Mouse (Mus musculus) thymus, adult 2 months (tissue): ENCODE data around the gene Gpr37l1. TPM values are rescaled to one million over a fixed set of nuclear protein-coding genes. Genes with fewer than 3 reads are reported as not detected.

Experiments used
- DNase-seq: peaks from one replicate; pipeline ENCODE4 v3.0.0; 2021
- H3K27ac ChIP-seq: fragments of 200-500 bp; 2 replicates; pipeline ENCODE4 v1.5.1; 2012; ENCODE audit warnings: low read length, control low read depth; ENCODE audit not compliant: control insufficient read depth, insufficient read depth
- H3K27me3 ChIP-seq: fragments of 200-500 bp; 2 replicates; pipeline ENCODE4 v1.6.1; 2012; ENCODE audit warnings: mild to moderate bottlenecking, low read length, moderate library complexity, mixed read lengths; ENCODE audit not compliant: control insufficient read depth, insufficient read depth
- H3K36me3 ChIP-seq: fragments of 200-500 bp; 2 replicates; pipeline ENCODE4 v1.6.1; 2012; ENCODE audit warnings: mild to moderate bottlenecking, low read length, moderate library complexity; ENCODE audit not compliant: control insufficient read depth, insufficient read depth
- H3K4me1 ChIP-seq: fragments of 200-500 bp; replicated peaks from 2 replicates; pipeline ENCODE4 v1.6.1; 2012; ENCODE audit warnings: low read length; ENCODE audit not compliant: control insufficient read depth, insufficient read depth
- H3K4me3 ChIP-seq: fragments of 200-500 bp; 2 replicates; pipeline ENCODE4 v1.5.1; 2012; ENCODE audit warnings: mild to moderate bottlenecking, low read length, control low read depth, moderate library complexity; ENCODE audit not compliant: control insufficient read depth, insufficient read depth
- CTCF ChIP-seq: fragments of 200-500 bp; IDR thresholded peaks from 2 replicates; pipeline ENCODE4 v1.5.1; 2012; ENCODE audit warnings: mild to moderate bottlenecking, control low read depth, low read length, moderate library complexity, borderline replicate concordance; ENCODE audit not compliant: control insufficient read depth, poor library complexity, insufficient read depth; ENCODE audit errors: extremely low read depth
- POLR2A ChIP-seq: fragments of 200-500 bp; IDR thresholded peaks from 2 replicates; pipeline ENCODE4 v1.6.1; 2012; ENCODE audit warnings: mild to moderate bottlenecking, low read length, control low read depth, moderate library complexity; ENCODE audit not compliant: control insufficient read depth, poor library complexity, insufficient read depth; ENCODE audit errors: extremely low read depth
- WGBS: fragments of 180-500 bp; shearing (Covaris S2); methylation state at CpG from one replicate; pipeline ENCODE4 v1.1.7; 2018; 5-methylcytosine and 5-hydroxymethylcytosine counted together
- polyA plus RNA-seq: library from polyadenylated mRNA; depleted of rRNA; stranded (reverse); fragments of >200 nt; gene quantifications from 2 replicates; pipeline ENCODE4 v1.2.3, GENCODE M21; 2012

Gene Gpr37l1
- polyA plus RNA-seq, 1 experiment = 0.50 TPM

DNA sequence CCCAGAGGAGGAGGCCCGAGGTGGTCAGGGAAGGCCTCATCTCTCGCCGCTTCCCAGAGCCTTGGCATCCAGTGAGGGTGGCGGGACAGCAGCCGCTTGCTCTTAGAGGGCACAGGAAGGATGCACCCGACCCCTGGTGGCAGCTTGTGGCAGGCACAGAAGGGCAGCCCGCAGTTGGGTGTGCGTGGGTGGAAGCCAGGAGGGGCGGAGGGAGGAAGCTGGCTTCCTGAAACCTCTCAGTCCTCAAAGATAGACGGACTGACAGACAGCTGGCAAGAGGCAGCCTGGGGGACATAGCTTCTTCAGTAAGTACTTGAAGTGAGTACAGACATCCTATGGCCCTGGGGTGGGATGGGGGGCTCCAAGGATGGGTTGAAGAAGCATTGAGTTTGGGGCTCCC, 35.0 kb downstream of the Gpr37l1 start, which contains the start of gene Ptpn7:
Gene Ptpn7, plus strand, starts transcription at position 228 of the 400 bp plus-strand sequence.
- no peaks in the 10 kb centered on the region for H3K27me3 ChIP-seq
- H3K27ac ChIP-seq = peak within 1 kb of the TSS; percentile 94
- peaks cover 27% of the 10 kb centered on the region for H3K36me3 ChIP-seq
- under 1% methylated on average over 10 of the region's 10 CpGs for WGBS
- peaks cover 67% of the 10 kb centered on the region for H3K4me1 ChIP-seq
- DNase-seq = peak; percentile 97
- peak within 1 kb of the TSS; percentile 65 for H3K4me3 ChIP-seq
- TF ChIP-seq POLR2A (peak; percentile 63; the same call in 1 of the 2 replicates), CTCF (peak; percentile 91)

DNA sequence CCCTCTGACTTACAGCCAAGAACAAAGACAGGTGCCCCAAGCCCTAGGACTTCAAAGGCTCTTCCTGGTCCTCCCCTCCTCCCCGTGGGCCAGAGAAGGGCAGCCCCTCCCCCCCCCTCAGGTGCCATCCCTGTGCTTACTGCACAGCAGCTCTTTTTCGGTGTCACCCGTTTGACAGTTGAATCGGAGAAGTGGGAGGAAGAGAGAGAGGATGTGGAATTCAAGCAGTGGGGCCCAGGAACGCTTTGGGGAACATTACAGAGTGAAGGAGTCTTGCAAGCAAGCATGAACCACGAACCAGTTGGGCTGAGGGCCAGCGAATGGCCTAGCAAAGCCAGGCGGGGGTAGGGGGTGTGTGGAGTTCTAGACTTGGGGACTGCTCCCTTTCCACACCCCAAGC, 35.9 kb downstream of the Gpr37l1 start:
- TF ChIP-seq POLR2A (no peak), CTCF (no peak)
- WGBS = 3% methylated on average over 8 of the region's 8 CpGs
- peaks cover 18% of the 10 kb centered on the region for H3K36me3 ChIP-seq

DNA sequence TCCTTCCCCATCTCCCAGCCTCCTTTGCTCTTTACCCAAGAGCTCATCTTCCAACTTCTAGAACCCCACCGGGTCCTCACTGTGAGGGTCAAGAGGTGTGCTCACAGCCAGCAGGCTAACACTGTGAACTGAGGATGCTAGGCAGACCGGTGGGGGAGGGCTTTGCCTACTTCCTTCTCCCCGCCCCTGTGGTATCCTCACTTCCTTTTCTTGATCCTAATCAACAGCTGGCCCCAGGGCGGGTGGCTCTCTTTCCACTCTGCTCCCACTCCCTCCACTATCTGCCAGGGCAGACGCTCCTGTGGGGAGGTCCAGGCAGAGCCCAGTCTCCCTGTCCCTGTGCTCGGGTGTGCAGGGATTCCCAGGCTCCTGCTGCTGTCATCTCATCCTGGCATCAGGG, 36.4 kb downstream of the Gpr37l1 start:
- TF ChIP-seq POLR2A (no peak), CTCF (no peak)
- under 1% methylated on average over 6 of the region's 6 CpGs for WGBS
- Histone ChIP-seq H3K27me3 (no peaks in the 10 kb centered on the region), H3K4me1 (peaks cover 72% of the 10 kb centered on the region), H3K27ac (peak overlapping the region; percentile 92), H3K4me3 (peak overlapping the region; percentile 18), H3K36me3 (peaks cover 14% of the 10 kb centered on the region)
- peak; percentile 80 for DNase-seq

More for the DNA sequence above, 35.9 kb downstream of the Gpr37l1 start:
- peak overlapping the region; percentile 18 for H3K4me3 ChIP-seq
- H3K27ac ChIP-seq = peak overlapping the region; percentile 92
- no peaks in the 10 kb centered on the region for H3K27me3 ChIP-seq
- DNase-seq = peak; percentile 57
- H3K4me1 ChIP-seq = peaks cover 72% of the 10 kb centered on the region

DNA sequence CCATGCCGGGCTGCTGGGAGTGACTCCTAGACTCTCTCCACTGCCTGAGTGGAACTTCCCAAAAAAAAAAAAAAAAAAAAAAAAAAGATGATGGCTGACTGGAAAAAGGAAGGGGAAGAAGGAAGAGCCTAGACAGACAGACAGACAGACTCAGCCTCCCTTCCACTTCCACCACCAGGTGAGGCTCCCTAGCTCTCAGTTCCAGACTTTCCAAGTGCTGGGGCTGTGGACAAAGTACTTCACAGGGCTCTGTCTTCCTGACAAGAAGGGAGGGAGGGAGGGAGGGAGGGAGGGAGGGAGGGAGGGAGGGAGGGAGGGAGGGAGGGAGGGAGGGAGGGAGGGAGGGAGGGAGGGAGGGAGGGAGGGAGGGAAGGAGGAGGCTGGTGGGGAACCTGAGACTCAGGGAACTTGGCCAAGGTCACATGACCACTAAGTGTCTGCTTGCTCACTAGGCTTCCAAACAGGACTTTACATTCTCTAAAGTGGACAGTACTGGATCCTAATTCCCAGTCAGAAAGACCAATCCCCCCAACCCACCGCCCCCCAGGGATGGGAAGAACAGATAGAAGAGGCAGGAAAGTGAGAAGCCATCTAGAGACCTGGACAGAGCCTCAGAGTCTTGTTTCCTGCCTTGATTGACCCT, 37.0 kb downstream of the Gpr37l1 start:
- 19% methylated on average over 2 of the region's 2 CpGs for WGBS
- Histone ChIP-seq H3K36me3 (peaks cover 9% of the 10 kb centered on the region; the same call in 1 of the 2 replicates), H3K27ac (peak overlapping the region; percentile 92), H3K4me3 (peak overlapping the region; percentile 18), H3K27me3 (no peaks in the 10 kb centered on the region), H3K4me1 (peaks cover 71% of the 10 kb centered on the region)
- no peak for DNase-seq
- TF ChIP-seq CTCF (no peak), POLR2A (no peak)

DNA sequence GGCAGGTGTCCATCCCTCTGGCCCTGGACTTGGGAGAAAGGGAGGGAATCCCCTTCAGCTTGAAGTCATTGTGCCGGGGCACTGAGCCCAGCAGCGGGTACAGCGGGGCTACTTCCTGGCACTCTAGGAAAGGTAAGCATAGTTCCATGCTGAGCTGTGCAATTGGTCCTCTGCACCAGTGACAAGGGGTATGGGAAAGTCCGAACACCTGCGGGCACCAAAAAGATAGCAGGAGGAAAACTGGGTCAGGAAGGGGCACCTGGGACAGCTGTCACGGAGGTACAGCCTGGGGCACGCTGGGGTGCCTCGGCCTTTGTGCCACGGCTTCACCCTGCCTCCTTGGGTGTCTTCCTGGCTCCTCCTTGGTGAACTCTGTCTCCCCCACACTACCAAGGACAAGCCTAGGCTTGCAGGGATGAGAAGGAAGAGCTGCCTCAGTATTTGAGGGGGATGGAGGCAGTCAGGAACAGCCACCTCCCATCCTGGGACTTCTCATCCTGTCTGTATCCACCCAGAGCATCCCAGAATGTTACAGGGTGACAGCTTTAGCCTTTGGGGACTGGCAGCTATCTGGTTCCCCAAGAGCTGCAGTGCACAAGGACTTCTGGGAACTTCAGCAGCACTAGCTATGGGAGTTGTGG, 37.8 kb downstream of the Gpr37l1 start:
- Histone ChIP-seq H3K4me1 (peaks cover 64% of the 10 kb centered on the region), H3K27me3 (no peaks in the 10 kb centered on the region), H3K4me3 (no peak overlapping the region), H3K27ac (peak overlapping the region; percentile 50), H3K36me3 (peaks cover 1% of the 10 kb centered on the region; the same call in 1 of the 2 replicates)
- peak; percentile 53 for DNase-seq
- TF ChIP-seq POLR2A (no peak), CTCF (no peak)
- WGBS = 10% methylated on average over 9 of the region's 9 CpGs

DNA sequence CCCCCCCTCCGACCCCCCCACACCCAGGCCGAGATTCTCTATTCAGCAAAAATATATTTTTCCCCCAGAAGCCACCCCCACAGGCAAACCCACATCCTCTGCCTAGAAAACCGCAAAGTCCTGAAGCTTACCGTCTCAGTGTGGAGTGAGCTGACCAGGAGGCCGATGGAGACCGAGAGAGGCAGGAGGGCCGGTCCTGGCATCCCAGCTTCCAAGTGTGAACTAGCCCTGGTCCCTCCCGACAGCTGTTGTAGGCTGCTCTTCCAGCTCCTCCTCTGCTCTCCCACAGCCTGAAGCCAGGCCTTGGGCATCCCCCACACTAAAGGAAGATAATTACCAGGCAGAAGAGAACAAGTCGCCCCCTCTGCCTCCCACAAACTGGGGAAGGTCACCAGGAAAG, 38.5 kb downstream of the Gpr37l1 start:
- H3K36me3 ChIP-seq = no peaks in the 10 kb centered on the region
- H3K27ac ChIP-seq = peak overlapping the region; percentile 50; the same call in 1 of the 2 replicates
- no peaks in the 10 kb centered on the region for H3K27me3 ChIP-seq
- H3K4me3 ChIP-seq = peak overlapping the region; percentile 5; the same call in 1 of the 2 replicates
- peak; percentile 62 for DNase-seq
- WGBS = 9% methylated on average over 9 of the region's 9 CpGs
- H3K4me1 ChIP-seq = peaks cover 57% of the 10 kb centered on the region
- TF ChIP-seq CTCF (no peak), POLR2A (no peak)
